Mouse (Mus musculus) C2C12 (cell line): ENCODE measurements around the gene Clec4f.

Experiments
- CTCF ChIP-seq: IDR thresholded peaks from one replicate; pipeline ENCODE4 v1.5.1; 2011; ENCODE audit not compliant: control insufficient read depth, insufficient read depth, insufficient read length
- FOSL1 ChIP-seq: IDR thresholded peaks from one replicate; pipeline ENCODE4 v1.8.0; 2011; ENCODE audit warnings: mild to moderate bottlenecking, low read length; ENCODE audit not compliant: poor library complexity, insufficient read depth, severe bottlenecking
- MAX ChIP-seq: IDR thresholded peaks from one replicate; pipeline ENCODE4 v1.6.1; 2011; ENCODE audit warnings: mild to moderate bottlenecking, control low read depth
- MYOD1 ChIP-seq: IDR thresholded peaks from one replicate; pipeline ENCODE4 v1.6.1; 2011; ENCODE audit warnings: low read depth; ENCODE audit not compliant: control insufficient read depth, insufficient read length
- MYOG ChIP-seq: IDR thresholded peaks from one replicate; pipeline ENCODE4 v1.6.1; 2011; ENCODE audit not compliant: control insufficient read depth, insufficient read length; ENCODE audit errors: extremely low read depth
- USF1 ChIP-seq: IDR thresholded peaks from one replicate; pipeline ENCODE4 v1.6.1; 2011; ENCODE audit warnings: low read depth, mild to moderate bottlenecking, control low read depth, moderate library complexity

- TF ChIP-seq MAX (no peak), CTCF (no peak), FOSL1 (no peak), USF1 (no peak), MYOD1 (no peak), MYOG (no peak)
Measured at GRCm38 (mm10) chr6:83598646-83599045, 57.3 kb downstream of the Clec4f start.
